Comparison of ENCODE assay signal across 13 mouse cellular contexts in the genomic region with DNA sequence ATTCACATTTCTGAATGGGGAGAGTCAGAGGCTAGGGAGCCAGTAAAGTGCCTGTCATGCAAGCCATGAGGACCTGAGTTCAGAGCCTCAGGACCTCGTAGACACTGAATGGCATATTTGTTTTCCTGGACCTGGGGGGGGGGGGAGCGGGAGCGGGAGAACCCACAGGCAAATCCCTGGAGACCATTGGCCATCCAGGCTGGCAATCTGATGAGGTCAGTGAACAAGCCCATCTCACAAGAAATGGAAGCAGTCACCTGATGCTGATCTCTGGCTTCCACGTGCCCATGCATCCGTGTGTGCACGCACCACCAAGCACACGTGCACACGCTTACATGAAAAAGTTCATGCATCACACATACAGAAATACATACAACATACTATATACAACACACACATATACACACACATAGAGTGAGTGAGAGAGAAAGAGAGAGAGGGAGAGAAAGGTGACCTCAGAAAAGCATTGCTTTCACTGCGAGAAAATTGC.
DNase-seq lines count a peak whose midpoint lies in the region; ATAC-seq and TF ChIP-seq lines count a peak whose summit lies in the region.
"Had no signal": no experiment of that assay in that cellular context is flagged by ENCODE, and none has a peak within 500 bp of the region (broad histone marks: within the 10 kb centered on the region; RNA-seq: fewer than 3 reads in every experiment).

No protein-coding gene starts in this region.

- H3K27ac ChIP-seq in hindbrain, embryonic 10.5 days = peak overlapping the region; percentile 90
- H3K27ac ChIP-seq in hindbrain, embryonic 13.5 days = no peak overlapping the region
- peak overlapping the region; percentile 86 for H3K27ac ChIP-seq in spleen, adult 2 months (ENCODE audit: insufficient read depth, low read length)
- H3K27ac ChIP-seq in liver, embryonic 14.5 days = no peak overlapping the region
- peak overlapping the region; percentile 12 for H3K27ac ChIP-seq in stomach, embryonic 16.5 days (ENCODE audit: low read length)
- H3K27ac ChIP-seq: forebrain, embryonic 15.5 days had no signal

- H3K27me3 ChIP-seq in hindbrain, embryonic 10.5 days (ENCODE audit: insufficient read depth, poor library complexity, severe bottlenecking) = peaks cover 36% of the 10 kb centered on the region
- no peaks in the 10 kb centered on the region for H3K27me3 ChIP-seq in hindbrain, embryonic 13.5 days
- no peaks in the 10 kb centered on the region for H3K27me3 ChIP-seq in spleen, adult 2 months (ENCODE audit: control insufficient read depth, insufficient read depth, low read length)
- H3K27me3 ChIP-seq in liver, embryonic 14.5 days (ENCODE audit: control insufficient read depth, insufficient read depth, low read length) = no peaks in the 10 kb centered on the region; the same call in 1 of the 2 replicates
- H3K27me3 ChIP-seq in stomach, embryonic 16.5 days (ENCODE audit: control insufficient read depth, insufficient read depth, low read length) = peaks cover 3% of the 10 kb centered on the region; the same call in 1 of the 2 replicates
- H3K27me3 ChIP-seq: forebrain, embryonic 15.5 days had no signal

- H3K4me2 ChIP-seq in hindbrain, embryonic 13.5 days = no peak overlapping the region
- H3K4me2 ChIP-seq in liver, embryonic 14.5 days (ENCODE audit: low read depth) = peak overlapping the region; percentile 42
- no peak overlapping the region for H3K4me2 ChIP-seq in stomach, embryonic 16.5 days (ENCODE audit: low read depth, low read length)
- H3K4me2 ChIP-seq: forebrain, embryonic 15.5 days had no signal

- no peaks in the 10 kb centered on the region for H3K36me3 ChIP-seq in hindbrain, embryonic 10.5 days
- H3K36me3 ChIP-seq in hindbrain, embryonic 13.5 days = no peaks in the 10 kb centered on the region
- H3K36me3 ChIP-seq in spleen, adult 2 months (ENCODE audit: control insufficient read depth, insufficient read depth, low read length) = no peaks in the 10 kb centered on the region
- H3K36me3 ChIP-seq in liver, embryonic 14.5 days (replicated peaks; ENCODE audit: control insufficient read depth, insufficient read depth, low read depth) = no peaks in the 10 kb centered on the region
- H3K36me3 ChIP-seq in stomach, embryonic 16.5 days (ENCODE audit: control insufficient read depth, insufficient read depth, low read length) = no peaks in the 10 kb centered on the region
- H3K36me3 ChIP-seq: forebrain, embryonic 15.5 days; G1E had no signal

- no peak for DNase-seq in hindbrain, embryonic 10.5 days (ENCODE audit: low spot score)
- DNase-seq in spleen, adult 2 months (ENCODE audit: low read depth in 1 of 2, low spot score in 2 of 2) = peak in 1 of 2 experiments; percentile 28
- DNase-seq in spleen, adult 18-20 months = no peak
- DNase-seq in liver, embryonic 14.5 days (ENCODE audit: low read depth in 3 of 3, low spot score in 3 of 3) = no peak
- no peak for DNase-seq in c-Kit-positive CD71-positive TER-119-positive erythroid progenitor cells, embryonic 14.5 days (ENCODE audit: low spot score)
- DNase-seq: gastrocnemius, postnatal 36 days; kidney, postnatal 14 days had no signal

- TF ChIP-seq CTCF in spleen, adult 2 months (IDR thresholded peaks at IDR 0.05; ENCODE audit: extremely low read depth, insufficient read depth, insufficient read length, insufficient replicate concordance) = no peak
- no peak for TF ChIP-seq CTCF in liver, embryonic 14.5 days (IDR thresholded peaks at IDR 0.05; ENCODE audit: low read depth)

- TF ChIP-seq EP300 in liver, embryonic 14.5 days (IDR thresholded peaks at IDR 0.05; ENCODE audit: low read depth) = no peak

- no peak overlapping the region for H3K4me3 ChIP-seq in hindbrain, embryonic 10.5 days
- no peak overlapping the region for H3K4me3 ChIP-seq in hindbrain, embryonic 13.5 days
- H3K4me3 ChIP-seq in spleen, adult 2 months (ENCODE audit: extremely low read depth, insufficient read depth, insufficient read length) = peak overlapping the region; percentile 55
- H3K4me3 ChIP-seq in liver, embryonic 14.5 days (ENCODE audit: insufficient read depth in 1 of 2, low read depth in 2 of 2, low read length in 2 of 2) = no peak overlapping the region
- no peak overlapping the region for H3K4me3 ChIP-seq in stomach, embryonic 16.5 days (replicated peaks; ENCODE audit: low read length)
- H3K4me3 ChIP-seq: forebrain, embryonic 15.5 days; myocyte had no signal

- no peak for ATAC-seq in hindbrain, embryonic 13.5 days (ENCODE audit: low FRiP score)
- no peak for ATAC-seq in liver, embryonic 14.5 days (ENCODE audit: insufficient read depth)
- ATAC-seq in stomach, embryonic 16.5 days (ENCODE audit: insufficient read depth, low FRiP score) = no peak
- ATAC-seq: forebrain, embryonic 15.5 days; hindbrain, embryonic 16.5 days had no signal

- H3K4me1 ChIP-seq in hindbrain, embryonic 10.5 days (replicated peaks) = peaks cover 43% of the 10 kb centered on the region
- H3K4me1 ChIP-seq in hindbrain, embryonic 13.5 days (replicated peaks) = peaks cover 12% of the 10 kb centered on the region
- H3K4me1 ChIP-seq in spleen, adult 2 months (ENCODE audit: control insufficient read depth, insufficient read depth, insufficient read length) = peaks cover 9% of the 10 kb centered on the region
- peaks cover 0 to 18% of the 10 kb centered on the region in 2 experiments; a peak in 2 of 4 replicates for H3K4me1 ChIP-seq in liver, embryonic 14.5 days (replicated peaks; ENCODE audit: control insufficient read depth in 2 of 2, insufficient read depth in 2 of 2, low read length in 1 of 2)
- peaks cover 6% of the 10 kb centered on the region for H3K4me1 ChIP-seq in stomach, embryonic 16.5 days (ENCODE audit: control insufficient read depth, insufficient read depth, low read length)

- WGBS in hindbrain, embryonic 10.5 days = 76% methylated on average over 9 of the region's 9 CpGs
- 80% methylated on average over 9 of the region's 9 CpGs for WGBS in hindbrain, embryonic 13.5 days
- WGBS in spleen, adult 2 months = 37% methylated on average over 9 of the region's 9 CpGs
- 52% methylated on average over 9 of the region's 9 CpGs for WGBS in liver, embryonic 14.5 days (ENCODE audit: insufficient replicate concordance)
- 84% methylated on average over 9 of the region's 9 CpGs for WGBS in stomach, embryonic 16.5 days

- no peaks in the 10 kb centered on the region for H3K9me3 ChIP-seq in hindbrain, embryonic 10.5 days
- H3K9me3 ChIP-seq in hindbrain, embryonic 13.5 days = no peaks in the 10 kb centered on the region
- H3K9me3 ChIP-seq in liver, embryonic 14.5 days (ENCODE audit: control insufficient read depth, low read length) = no peaks in the 10 kb centered on the region
- H3K9me3 ChIP-seq in stomach, embryonic 16.5 days (replicated peaks; ENCODE audit: control insufficient read depth, low read length) = no peaks in the 10 kb centered on the region
- H3K9me3 ChIP-seq: forebrain, embryonic 15.5 days had no signal

- TF ChIP-seq POLR2A in spleen, adult 2 months (IDR thresholded peaks at IDR 0.05; ENCODE audit: low read depth, low read length) = no peak

- no peak overlapping the region for H3K9ac ChIP-seq in hindbrain, embryonic 13.5 days
- H3K9ac ChIP-seq in liver, embryonic 14.5 days (replicated peaks) = no peak overlapping the region
- H3K9ac ChIP-seq in stomach, embryonic 16.5 days (ENCODE audit: low read length) = no peak overlapping the region
- H3K9ac ChIP-seq: forebrain, embryonic 15.5 days had no signal

Comparison
In these comparisons a context has a peak if more than half of its experiments do, and no peak if none do; other contexts are left out.
1. H3K27ac ChIP-seq: peak in hindbrain, embryonic 10.5 days (single experiment), spleen, adult 2 months (single experiment) and stomach, embryonic 16.5 days (single experiment); none in hindbrain, embryonic 13.5 days (single experiment) and liver, embryonic 14.5 days (single experiment).